ENCODE assay signal across 7 mouse cellular contexts in genomic region chr9:87419376-87419775, GRCm38 (mm10).
A peak's percentile ranks its signal among the peaks of the same experiment; 100 is the strongest.
DNase-seq lines count a peak whose midpoint lies in the region; ATAC-seq lines count a peak whose summit lies in the region.

No protein-coding gene starts in this region.

- DNase-seq in ovary, postnatal 36 days (ENCODE audit: low spot score) = peak; percentile 39
- no peak for DNase-seq in ovary, postnatal 10 days (ENCODE audit: low spot score)
- peak; percentile 69 to 82 for DNase-seq in cerebellum, postnatal 14 days
- DNase-seq in frontal cortex, adult 2 months (ENCODE audit: extremely low spot score in 1 of 2, low spot score in 1 of 2) = peak; percentile 19 to 82
- DNase-seq in layer of hippocampus, postnatal 14 days (ENCODE audit: low spot score in 2 of 2) = peak; percentile 68 to 71
- DNase-seq in yolk sac, embryonic 10.5 days (ENCODE audit: low spot score) = peak; percentile 18

- H3K27me3 ChIP-seq in midbrain, embryonic 15.5 days (replicated peaks) = no peaks in the 10 kb centered on the region; the same call in 1 of the 2 replicates

- WGBS in midbrain, embryonic 15.5 days = 10% methylated on average over 12 of the region's 12 CpGs

- H3K36me3 ChIP-seq in midbrain, embryonic 15.5 days (replicated peaks) = no peaks in the 10 kb centered on the region

- H3K27ac ChIP-seq in midbrain, embryonic 15.5 days = no peak overlapping the region

- H3K4me2 ChIP-seq in midbrain, embryonic 15.5 days = no peak overlapping the region

- H3K9ac ChIP-seq in midbrain, embryonic 15.5 days = no peak overlapping the region

- no peaks in the 10 kb centered on the region for H3K9me3 ChIP-seq in midbrain, embryonic 15.5 days

- ATAC-seq in midbrain, embryonic 15.5 days (replicated peaks) = peak; percentile 84; the same call in 1 of the 2 replicates

- no peaks in the 10 kb centered on the region for H3K4me1 ChIP-seq in midbrain, embryonic 15.5 days

- H3K4me3 ChIP-seq in midbrain, embryonic 15.5 days = no peak overlapping the region
